Mouse (Mus musculus): Measurements from ENCODE around the gene Art3. TPM values are rescaled to one million over a fixed set of nuclear protein-coding genes. Genes with fewer than 3 reads are reported as not detected.

Gene Art3
- 30.3 and 31.2 TPM in 2 replicates for polyA plus RNA-seq (2015; fragmentation: Nextera tagmentation; extraction: Ambion mirVana)

GRCm38 (mm10) chr5:92331635-92332338 is at the start of gene Art3:
Gene Art3, plus strand, starts transcription at chr5:92331827.

GRCm38 (mm10) chr5:92309681-92310511 is 21.7 kb upstream of the Art3 start, which contains the start of gene Sdad1:
Gene Sdad1, minus strand, starts transcription at chr5:92310479.

GRCm38 (mm10) chr5:92327929-92328328 is 3.7 kb upstream of the Art3 start, which contains the start of gene Cxcl9:
Gene Cxcl9, minus strand, starts transcription at chr5:92328079.

GRCm38 (mm10) chr5:92348794-92349413 is 17.3 kb downstream of the Art3 start, which contains the start of gene Cxcl10:
Gene Cxcl10, minus strand, starts transcription at chr5:92348889.

GRCm38 (mm10) chr5:92435025-92435584 is 103.5 kb downstream of the Art3 start, which contains the start of gene Nup54:
Gene Nup54, minus strand, starts transcription at chr5:92435219.

Small RNA genes within 50 kb of the gene (microRNA-seq; reads per million reads assigned to microRNA genes)
- not detected for gene Mir6415

Other genes starting within 250 kb of the Art3 start
- 257 and 261 TPM in 2 replicates for gene G3bp2, start 248.1 kb upstream of the Art3 start, polyA plus RNA-seq (2015; fragmentation: Nextera tagmentation; extraction: Ambion mirVana)
- 31.0 and 31.7 TPM in 2 replicates for gene Uso1, start 193.9 kb upstream of the Art3 start, polyA plus RNA-seq (2015; fragmentation: Nextera tagmentation; extraction: Ambion mirVana)
- gene U90926, start 116.4 kb upstream of the Art3 start, polyA plus RNA-seq (2015; fragmentation: Nextera tagmentation; extraction: Ambion mirVana) = not detected in 2 replicates
- 0.37 and 0.50 TPM in 2 replicates for gene Ppef2, start 75.5 kb upstream of the Art3 start, polyA plus RNA-seq (2015; fragmentation: Nextera tagmentation; extraction: Ambion mirVana)
- 29.1 and 32.1 TPM in 2 replicates for gene Naaa, start 53.7 kb upstream of the Art3 start, polyA plus RNA-seq (2015; fragmentation: Nextera tagmentation; extraction: Ambion mirVana)
- 25.6 and 26.0 TPM in 2 replicates for gene Sdad1, start 21.3 kb upstream of the Art3 start, polyA plus RNA-seq (2015; fragmentation: Nextera tagmentation; extraction: Ambion mirVana)
- gene Cxcl9, start 3.7 kb upstream of the Art3 start, polyA plus RNA-seq (2015; fragmentation: Nextera tagmentation; extraction: Ambion mirVana) = not detected in 2 replicates
- 0.23 and 1.2 TPM in 2 replicates for gene Cxcl10, start 17.1 kb downstream of the Art3 start, polyA plus RNA-seq (2015; fragmentation: Nextera tagmentation; extraction: Ambion mirVana)
- gene Nup54, start 103.4 kb downstream of the Art3 start, polyA plus RNA-seq (2015; fragmentation: Nextera tagmentation; extraction: Ambion mirVana) = 34.7 and 37.5 TPM in 2 replicates
- 22.1 and 24.1 TPM in 2 replicates for gene Scarb2, start 175.0 kb downstream of the Art3 start, polyA plus RNA-seq (2015; fragmentation: Nextera tagmentation; extraction: Ambion mirVana)
- gene Fam47e, start 223.2 kb downstream of the Art3 start, polyA plus RNA-seq (2015; fragmentation: Nextera tagmentation; extraction: Ambion mirVana) = 1.8 and 2.2 TPM in 2 replicates